Mouse (Mus musculus) limb, embryonic 15.5 days (tissue): ENCODE measurements around the gene Tldc1. TPM values are rescaled to one million over a fixed set of nuclear protein-coding genes. Genes with fewer than 3 reads are reported as not detected.

Source experiments
- ATAC-seq: fragments of 200-750 bp; cut with Nextera tagmentation; 2 replicates; pipeline ENCODE4 v1.8.0; 2017; ENCODE audit warnings: low read depth, moderate TSS enrichment; ENCODE audit not compliant: insufficient number of reproducible peaks, low FRiP score, low TSS enrichment
- H3K27ac ChIP-seq: fragments of 300-500 bp; sonication (generic); 2 replicates; pipeline ENCODE4 v1.5.1; 2015; ENCODE audit warnings: moderate library complexity, mild to moderate bottlenecking, inconsistent platforms
- H3K27me3 ChIP-seq: fragments of 300-500 bp; sonication (generic); 2 replicates; pipeline ENCODE4 v1.6.1; 2015; ENCODE audit warnings: inconsistent platforms
- H3K36me3 ChIP-seq: fragments of 300-500 bp; sonication (generic); 2 replicates; pipeline ENCODE4 v1.6.1; 2015; ENCODE audit warnings: inconsistent platforms
- H3K4me1 ChIP-seq: fragments of 300-500 bp; sonication (generic); 2 replicates; pipeline ENCODE4 v1.6.1; 2015; ENCODE audit warnings: inconsistent platforms
- H3K4me2 ChIP-seq: fragments of 300-500 bp; sonication (generic); 2 replicates; pipeline ENCODE4 v1.6.1; 2015; ENCODE audit warnings: mild to moderate bottlenecking, inconsistent platforms
- H3K4me3 ChIP-seq: fragments of 300-500 bp; sonication (generic); 2 replicates; pipeline ENCODE4 v1.5.1; 2015; ENCODE audit warnings: mild to moderate bottlenecking, inconsistent platforms
- H3K9ac ChIP-seq: fragments of 300-500 bp; sonication (generic); 2 replicates; pipeline ENCODE4 v1.6.1; 2015; ENCODE audit warnings: inconsistent platforms
- H3K9me3 ChIP-seq: fragments of 300-500 bp; sonication (generic); 2 replicates; pipeline ENCODE4 v1.6.1; 2016; ENCODE audit warnings: inconsistent platforms
- WGBS: fragments of 180-500 bp; shearing (Covaris S2); methylation state at CpG from one replicate; pipeline ENCODE4 v1.1.7; 2015; 5-methylcytosine and 5-hydroxymethylcytosine counted together
- polyA plus RNA-seq: library from polyadenylated mRNA; unstranded; fragments of >200 nt; fragmentation: Nextera tagmentation; extraction: Ambion mirVana; gene quantifications from 2 replicates; pipeline ENCODE4 v1.2.1, GENCODE M21; 2015

The Tldc1 gene
- polyA plus RNA-seq, 1 experiment from 2014 or later: 11.5 TPM

GRCm38 (mm10) chr8:119732072-119732471, 46.1 kb downstream of the Tldc1 start:
- Histone ChIP-seq H3K36me3 (no peaks in the 10 kb centered on the region), H3K4me3 (no peak overlapping the region), H3K27me3 (no peaks in the 10 kb centered on the region), H3K27ac (no peak overlapping the region), H3K9me3 (no peaks in the 10 kb centered on the region), H3K4me2 (no peak overlapping the region), H3K4me1 (no peaks in the 10 kb centered on the region), H3K9ac (no peak overlapping the region)
- 87% methylated on average over 13 of the region's 13 CpGs for WGBS
- ATAC-seq: no peak

GRCm38 (mm10) chr8:119728351-119728895, 49.8 kb downstream of the Tldc1 start:
- WGBS: 84% methylated on average over 8 of the region's 8 CpGs
- Histone ChIP-seq H3K27me3 (no peaks in the 10 kb centered on the region), H3K4me3 (no peak overlapping the region), H3K9me3 (no peaks in the 10 kb centered on the region), H3K9ac (no peak overlapping the region), H3K27ac (no peak overlapping the region), H3K4me2 (no peak overlapping the region), H3K4me1 (no peaks in the 10 kb centered on the region), H3K36me3 (no peaks in the 10 kb centered on the region)
- ATAC-seq: no peak

DNA sequence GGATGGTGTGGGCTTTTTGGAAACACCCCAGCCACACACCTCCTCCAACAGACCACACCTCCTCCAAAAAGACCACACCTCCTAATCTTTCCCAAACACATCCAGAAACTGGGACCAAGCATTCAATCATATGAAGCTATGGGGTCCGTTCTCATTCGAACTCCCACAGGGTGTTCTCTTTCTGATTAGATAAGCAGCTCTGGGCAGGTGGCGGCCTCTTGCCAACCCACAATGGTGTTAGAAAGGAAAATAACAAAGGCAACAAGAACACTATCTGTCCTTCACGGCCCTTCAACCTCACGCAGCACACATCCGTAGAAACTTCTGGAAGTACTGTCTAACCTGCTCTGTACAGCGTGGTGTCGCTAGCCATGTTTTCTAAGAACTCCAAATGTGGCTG, 51.1 kb downstream of the Tldc1 start:
- Histone ChIP-seq H3K4me2 (no peak overlapping the region), H3K4me3 (no peak overlapping the region), H3K27me3 (no peaks in the 10 kb centered on the region), H3K27ac (no peak overlapping the region), H3K4me1 (no peaks in the 10 kb centered on the region), H3K9me3 (no peaks in the 10 kb centered on the region), H3K36me3 (no peaks in the 10 kb centered on the region), H3K9ac (no peak overlapping the region)
- ATAC-seq: no peak
- 92% methylated on average over 8 of the region's 8 CpGs for WGBS

GRCm38 (mm10) chr8:119724596-119724995, 53.6 kb downstream of the Tldc1 start:
- Histone ChIP-seq H3K9ac (no peak overlapping the region), H3K36me3 (no peaks in the 10 kb centered on the region), H3K27ac (no peak overlapping the region), H3K27me3 (no peaks in the 10 kb centered on the region), H3K9me3 (no peaks in the 10 kb centered on the region), H3K4me2 (no peak overlapping the region), H3K4me3 (no peak overlapping the region), H3K4me1 (no peaks in the 10 kb centered on the region)
- WGBS: 78% methylated on average over 6 of the region's 6 CpGs
- no peak for ATAC-seq

DNA sequence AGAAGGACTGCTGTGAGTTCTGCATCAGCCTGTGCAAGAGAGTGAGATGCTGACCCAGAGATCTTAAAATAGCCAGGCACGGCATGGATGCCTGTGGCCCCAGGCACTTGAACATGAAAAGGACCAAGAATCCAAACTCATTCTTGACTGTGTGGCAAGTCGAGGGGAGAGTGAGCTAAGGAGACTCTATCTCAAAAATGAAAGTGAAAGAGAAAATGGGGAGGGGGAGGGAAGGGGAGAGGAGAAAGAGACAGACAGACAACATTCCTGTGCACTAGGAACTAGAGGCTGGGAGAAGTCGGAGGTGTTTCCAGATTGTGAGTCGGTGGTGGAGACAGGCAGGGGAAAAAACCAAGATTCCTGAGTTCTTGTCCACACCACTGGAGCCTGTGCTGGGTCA, 54.5 kb downstream of the Tldc1 start:
- Histone ChIP-seq H3K9me3 (no peaks in the 10 kb centered on the region), H3K4me3 (no peak overlapping the region), H3K9ac (no peak overlapping the region), H3K4me1 (no peaks in the 10 kb centered on the region), H3K27ac (no peak overlapping the region), H3K36me3 (no peaks in the 10 kb centered on the region), H3K4me2 (no peak overlapping the region), H3K27me3 (no peaks in the 10 kb centered on the region)
- WGBS: 53% methylated on average over 4 of the region's 4 CpGs
- ATAC-seq: no peak

DNA sequence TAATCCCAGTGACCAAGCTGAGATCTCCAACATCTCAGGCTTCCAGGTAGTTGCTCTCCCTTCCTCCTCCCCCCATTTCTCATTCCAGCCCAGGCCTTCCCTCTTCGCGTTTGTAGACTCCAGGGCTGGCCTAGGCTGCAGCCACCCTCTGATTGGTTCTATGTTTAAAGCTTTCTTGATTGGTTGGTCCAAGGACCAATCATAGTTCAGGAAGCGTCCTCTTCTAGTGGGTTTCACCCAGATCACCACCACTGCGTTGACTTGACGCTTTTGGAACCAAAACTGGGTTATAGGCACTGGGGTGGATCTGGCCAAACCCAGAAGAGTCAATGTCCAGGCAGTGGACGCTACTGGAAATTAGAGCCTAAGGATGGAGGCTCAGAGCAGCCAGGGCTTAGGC, 55.9 kb downstream of the Tldc1 start:
- no peaks in the 10 kb centered on the region for H3K9me3 ChIP-seq
- WGBS: 52% methylated on average over 6 of the region's 6 CpGs
- H3K4me3 ChIP-seq: no peak overlapping the region
- H3K4me1 ChIP-seq: no peaks in the 10 kb centered on the region
- no peak for ATAC-seq
- H3K36me3 ChIP-seq: no peaks in the 10 kb centered on the region
- no peak overlapping the region for H3K9ac ChIP-seq
- no peak overlapping the region for H3K27ac ChIP-seq
- H3K4me2 ChIP-seq: no peak overlapping the region
- H3K27me3 ChIP-seq: no peaks in the 10 kb centered on the region

DNA sequence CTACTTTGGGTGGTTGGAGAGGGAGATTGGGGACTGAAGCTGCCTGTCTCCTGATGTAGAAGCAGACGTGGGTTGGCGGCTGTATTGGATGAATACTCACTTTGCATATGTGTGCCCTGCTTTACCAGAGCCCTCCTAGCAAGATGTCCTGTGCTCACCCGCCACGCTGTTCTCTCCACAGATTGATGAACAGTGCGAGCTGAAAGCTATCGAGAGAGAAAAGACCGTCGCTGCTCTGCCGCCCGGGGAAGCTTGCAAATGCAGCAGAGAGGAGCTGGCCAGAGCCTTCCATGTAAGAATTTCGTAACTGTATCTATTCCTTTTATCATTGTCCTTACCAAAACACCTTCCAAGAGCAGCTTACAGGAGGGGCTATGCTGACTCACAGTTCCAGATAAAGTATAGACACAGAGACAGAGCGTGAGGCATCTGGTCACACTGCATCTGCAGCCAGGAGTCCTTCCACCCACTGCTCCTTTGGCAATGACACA, 59.2 kb downstream of the Tldc1 start:
- Histone ChIP-seq H3K27me3 (no peaks in the 10 kb centered on the region), H3K4me3 (no peak overlapping the region), H3K9ac (no peak overlapping the region), H3K9me3 (no peaks in the 10 kb centered on the region), H3K4me1 (peaks cover 2% of the 10 kb centered on the region; the same call in 1 of the 2 replicates), H3K27ac (no peak overlapping the region), H3K4me2 (no peak overlapping the region), H3K36me3 (no peaks in the 10 kb centered on the region)
- WGBS: 72% methylated on average over 12 of the region's 12 CpGs
- no peak for ATAC-seq

DNA sequence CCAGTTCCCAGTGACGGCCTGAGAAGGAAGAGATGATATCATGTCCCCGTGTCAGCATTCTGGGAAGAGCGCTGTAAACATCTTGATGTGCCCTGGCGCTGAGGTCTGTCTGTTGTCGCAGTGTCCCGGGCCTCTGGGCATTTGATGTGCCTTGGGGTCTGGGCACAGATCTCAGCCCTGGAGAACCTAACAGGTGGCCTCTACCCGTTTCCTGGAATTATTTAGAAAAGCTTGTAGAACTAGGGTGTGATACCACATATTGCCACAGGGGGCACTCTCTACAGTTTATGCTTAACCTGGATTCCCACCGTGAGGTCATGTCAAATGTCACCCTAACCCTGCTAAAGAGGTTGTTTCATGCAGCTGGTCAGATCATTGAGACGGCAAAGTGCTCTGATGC, 60.5 kb downstream of the Tldc1 start:
- Histone ChIP-seq H3K4me1 (peaks cover 2% of the 10 kb centered on the region; the same call in 1 of the 2 replicates), H3K27ac (no peak overlapping the region), H3K4me2 (no peak overlapping the region), H3K4me3 (no peak overlapping the region), H3K9ac (no peak overlapping the region), H3K36me3 (no peaks in the 10 kb centered on the region), H3K9me3 (no peaks in the 10 kb centered on the region), H3K27me3 (no peaks in the 10 kb centered on the region)
- WGBS: 64% methylated on average over 9 of the region's 9 CpGs
- ATAC-seq: no peak

- Histone ChIP-seq H3K4me3 (no peak overlapping the region), H3K9ac (no peak overlapping the region), H3K36me3 (no peaks in the 10 kb centered on the region), H3K9me3 (no peaks in the 10 kb centered on the region), H3K4me1 (peaks cover 2% of the 10 kb centered on the region; the same call in 1 of the 2 replicates), H3K27me3 (no peaks in the 10 kb centered on the region), H3K4me2 (no peak overlapping the region), H3K27ac (no peak overlapping the region)
- no peak for ATAC-seq
Measured at GRCm38 (mm10) chr8:119716730-119717299, 61.4 kb downstream of the Tldc1 start.

- Histone ChIP-seq H3K36me3 (no peaks in the 10 kb centered on the region), H3K4me1 (peaks cover 2% of the 10 kb centered on the region; the same call in 1 of the 2 replicates), H3K9me3 (no peaks in the 10 kb centered on the region), H3K4me2 (no peak overlapping the region), H3K4me3 (no peak overlapping the region), H3K9ac (no peak overlapping the region), H3K27me3 (no peaks in the 10 kb centered on the region), H3K27ac (0 out of 2 replicates have a peak overlapping the region, but pooled peaks have one; percentile 7)
- ATAC-seq: no peak
- WGBS: 67% methylated on average over 12 of the region's 12 CpGs
Measured at GRCm38 (mm10) chr8:119715221-119715620, 63.0 kb downstream of the Tldc1 start.

DNA sequence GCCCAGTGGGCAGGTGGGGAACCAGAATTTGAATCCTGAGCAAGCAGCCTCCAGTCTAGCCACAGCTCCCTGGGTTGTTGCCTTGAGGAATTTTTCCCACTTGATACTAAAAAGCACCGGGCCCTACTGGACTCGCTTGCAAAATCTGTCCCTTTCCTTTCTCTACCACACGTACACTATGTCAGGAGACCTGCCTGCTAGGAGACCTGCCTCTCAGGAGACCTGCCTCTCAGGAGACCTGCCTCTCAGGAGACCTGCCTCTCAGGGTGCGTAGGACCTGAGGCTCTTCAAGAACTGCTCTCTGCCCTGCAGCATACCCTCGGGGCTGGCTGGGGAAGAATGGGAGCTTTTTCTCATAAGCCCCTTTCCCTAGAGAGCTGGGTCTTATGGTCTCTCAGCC, 64.8 kb downstream of the Tldc1 start:
- ATAC-seq: no peak
- Histone ChIP-seq H3K36me3 (no peaks in the 10 kb centered on the region), H3K4me3 (no peak overlapping the region), H3K27me3 (no peaks in the 10 kb centered on the region), H3K9me3 (no peaks in the 10 kb centered on the region), H3K9ac (no peak overlapping the region), H3K4me1 (peaks cover 14% of the 10 kb centered on the region), H3K4me2 (no peak overlapping the region), H3K27ac (no peak overlapping the region)
- 72% methylated on average over 5 of the region's 5 CpGs for WGBS

DNA sequence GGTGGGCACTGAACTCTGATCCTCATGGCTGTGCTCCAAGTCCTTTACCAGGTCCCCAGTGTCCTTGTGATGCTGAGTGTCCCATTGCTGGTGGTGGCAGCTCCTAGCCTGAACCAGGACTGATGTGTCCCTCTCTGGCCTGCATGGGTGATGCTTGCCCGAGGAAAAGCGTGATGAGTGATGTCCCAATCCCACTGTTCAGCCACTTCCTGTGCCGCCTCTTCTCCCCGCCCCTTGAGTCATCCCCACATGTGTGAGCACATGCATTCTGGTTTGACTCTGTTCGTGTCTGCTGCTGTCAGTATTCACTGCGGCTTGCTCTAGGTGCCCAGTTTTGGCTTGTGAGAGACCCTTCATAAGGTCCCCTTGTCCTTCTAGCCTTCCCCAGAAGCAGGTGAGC, 66.0 kb downstream of the Tldc1 start:
- no peak overlapping the region for H3K4me2 ChIP-seq
- no peaks in the 10 kb centered on the region for H3K9me3 ChIP-seq
- no peak overlapping the region for H3K9ac ChIP-seq
- no peak for ATAC-seq
- no peak overlapping the region for H3K27ac ChIP-seq
- H3K36me3 ChIP-seq: no peaks in the 10 kb centered on the region
- no peaks in the 10 kb centered on the region for H3K27me3 ChIP-seq
- H3K4me3 ChIP-seq: no peak overlapping the region
- peaks cover 14% of the 10 kb centered on the region for H3K4me1 ChIP-seq
- WGBS: 56% methylated on average over 6 of the region's 6 CpGs
